Mouse (Mus musculus): ENCODE data around the gene Myocd.

DNA sequence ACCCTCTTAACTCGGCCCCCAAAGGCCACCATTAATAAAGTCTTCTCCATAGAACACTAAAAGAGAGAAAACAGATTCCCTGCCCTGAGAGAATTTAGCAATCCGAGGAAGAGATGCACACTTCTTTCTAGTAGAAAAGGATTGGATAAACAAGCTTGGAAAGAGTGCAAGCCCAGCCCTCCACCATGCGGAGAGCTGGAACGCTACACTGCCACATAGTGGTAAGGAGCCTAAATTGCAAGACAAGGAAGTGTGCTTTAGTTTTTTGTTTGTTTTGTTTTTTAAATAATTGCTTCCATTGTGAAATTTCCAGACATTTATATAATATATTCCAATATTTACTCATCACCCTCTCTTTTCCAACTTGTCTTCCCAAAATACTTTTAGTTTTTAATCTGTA is 140.7 kb downstream of the Myocd start:
- peak; percentile 44 for TF ChIP-seq CTCF (IDR thresholded peaks at IDR 0.05; ENCODE audit: low read depth)
- no peak for TF ChIP-seq EP300 (IDR thresholded peaks at IDR 0.05; ENCODE audit: low read depth)
